Comparison of ENCODE assay signal across 9 mouse cellular contexts in genomic region chr8:47690674-47691078, GRCm38 (mm10). TPM values are rescaled to one million over a fixed set of nuclear protein-coding genes. Genes with fewer than 3 reads are reported as not detected.
DNase-seq lines count a peak whose midpoint lies in the region; ATAC-seq and TF ChIP-seq lines count a peak whose summit lies in the region.
"Had no signal": no experiment of that assay in that cellular context is flagged by ENCODE, and none has a peak within 500 bp of the region (broad histone marks: within the 10 kb centered on the region; RNA-seq: fewer than 3 reads in every experiment).

No protein-coding gene starts in this region.

- intact Hi-C loops in left cerebral cortex, adult 2 months (cut with DNase I): loop anchor here (5.0 kb wide), 1 partner anchor 158 kb away; the partner anchor contains the start of genes Rwdd4a and Trappc11

- no peak for DNase-seq in left cerebral cortex, adult 2 months (ENCODE audit: extremely low spot score in 1 of 2, low spot score in 2 of 2)
- DNase-seq in left cerebral cortex, adult 11 months (ENCODE audit: low spot score): no peak
- peak; percentile 43 to 52 for DNase-seq in kidney, postnatal 25 days
- DNase-seq in gastrocnemius, postnatal 25 days: no peak
- DNase-seq in frontal cortex, postnatal 14 days (ENCODE audit: low spot score in 2 of 2): no peak
- DNase-seq in layer of hippocampus, postnatal 14 days (ENCODE audit: low spot score in 2 of 2): no peak

- TF ChIP-seq CTCF in left cerebral cortex, adult 2 months (IDR thresholded peaks at IDR 0.05): no peak

- WGBS in heart, embryonic 13.5 days: 7% methylated on average over 16 of the region's 16 CpGs

- peak overlapping the region; percentile 77 for H3K4me2 ChIP-seq in heart, embryonic 13.5 days

- H3K4me3 ChIP-seq in left cerebral cortex, adult 2 months: peak overlapping the region; percentile 17; the same call in 1 of the 2 replicates
- peak overlapping the region; percentile 50 for H3K4me3 ChIP-seq in heart, embryonic 13.5 days
- H3K4me3 ChIP-seq: myocyte had no signal

- H3K27me3 ChIP-seq in heart, embryonic 13.5 days (replicated peaks): no peaks in the 10 kb centered on the region; the same call in 1 of the 2 replicates

- H3K27ac ChIP-seq in left cerebral cortex, adult 2 months: peak overlapping the region; percentile 17; the same call in 1 of the 2 replicates
- H3K27ac ChIP-seq in heart, embryonic 13.5 days (replicated peaks): peak overlapping the region; percentile 59

- no peaks in the 10 kb centered on the region for H3K36me3 ChIP-seq in heart, embryonic 13.5 days

- H3K9ac ChIP-seq in heart, embryonic 13.5 days: peak overlapping the region; percentile 79

- no peak for ATAC-seq in heart, embryonic 13.5 days (ENCODE audit: extremely low read depth, insufficient number of reproducible peaks, low FRiP score, low TSS enrichment)
- peak; percentile 62 for ATAC-seq in megakaryocyte progenitor cell, adult 5-6 weeks (replicated peaks; ENCODE audit: poor library complexity)

- H3K9me3 ChIP-seq in heart, embryonic 13.5 days: 0 out of 2 replicates have a peak, but pooled peaks cover 5% of the 10 kb centered on the region

- H3K4me1 ChIP-seq in heart, embryonic 13.5 days: 0 out of 2 replicates have a peak, but pooled peaks cover 8% of the 10 kb centered on the region

RNA-seq across cellular contexts. Expression of gene Ing2, which starts 15.3 kb away (rescaled TPM):
- 10 to 100 TPM; 52.8 to 56.0 TPM for total RNA-seq in left cerebral cortex, adult 2 months (2021)
- 7.2 and 7.4 TPM in 2 replicates for polyA plus RNA-seq in heart, embryonic 13.5 days (2015; fragmentation: Nextera tagmentation; extraction: Ambion mirVana)
- total RNA-seq in megakaryocyte progenitor cell, adult 5-6 weeks (2015): 63.3 and 69.1 TPM in 2 replicates
- 37.1 and 53.2 TPM in 2 replicates for total RNA-seq in megakaryocyte progenitor cell, adult 5-6 weeks (2017)
- total RNA-seq in gastrocnemius, postnatal 25 days (2021): 10 to 100 TPM in 1 of 2 experiments, 1 to 10 TPM in 1; 9.6 to 13.0 TPM
- 10 to 100 TPM; 27.9 to 33.5 TPM for total RNA-seq in layer of hippocampus, postnatal 14 days (2021)

RNA-seq across cellular contexts. Expression of gene Cdkn2aip, which starts 23.1 kb away (rescaled TPM):
- 10 to 100 TPM; 19.5 to 21.2 TPM for total RNA-seq in left cerebral cortex, adult 2 months (2021)
- polyA plus RNA-seq in heart, embryonic 13.5 days (2015; fragmentation: Nextera tagmentation; extraction: Ambion mirVana): 15.9 and 16.9 TPM in 2 replicates
- total RNA-seq in megakaryocyte progenitor cell, adult 5-6 weeks (2015): 15.6 and 17.2 TPM in 2 replicates
- 21.2 and 25.0 TPM in 2 replicates for total RNA-seq in megakaryocyte progenitor cell, adult 5-6 weeks (2017)
- 1 to 10 TPM; 4.4 to 4.7 TPM for total RNA-seq in gastrocnemius, postnatal 25 days (2021)
- total RNA-seq in layer of hippocampus, postnatal 14 days (2021): 10 to 100 TPM; 12.8 to 13.6 TPM

Comparison
In these comparisons a context has a peak if more than half of its experiments do, and no peak if none do; other contexts are left out.
1. DNase-seq: peak in kidney, postnatal 25 days (2 of 2); none in left cerebral cortex, adult 2 months (0 of 2), left cerebral cortex, adult 11 months (single experiment), gastrocnemius, postnatal 25 days (single experiment), frontal cortex, postnatal 14 days (0 of 2) and layer of hippocampus, postnatal 14 days (0 of 2).